Mouse (Mus musculus): Measurements from ENCODE around the gene Rabggtb.

The Rabggtb gene

DNA sequence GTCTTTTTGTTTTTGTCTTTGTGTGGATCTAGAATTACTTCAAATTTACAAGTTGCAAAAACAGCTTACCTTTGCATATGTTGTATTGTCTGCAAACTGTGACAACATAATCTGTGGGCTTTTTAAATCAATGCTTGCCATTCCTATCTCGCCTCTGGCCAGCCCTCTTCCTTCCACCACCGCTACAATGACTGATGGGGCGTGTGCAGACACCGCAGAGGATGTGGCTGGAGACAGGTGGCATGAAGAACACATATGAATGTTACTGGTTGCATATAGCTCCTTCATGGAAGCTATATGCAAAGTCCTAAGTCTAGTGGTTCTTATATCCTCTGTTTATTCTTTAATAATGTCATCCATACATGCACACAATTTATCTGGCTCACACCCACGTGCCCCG lies 15.6 kb downstream of the Rabggtb start:
- no peak for TF ChIP-seq POU5F1 (IDR thresholded peaks at IDR 0.05; ENCODE audit: borderline replicate concordance, low read length)
- Histone ChIP-seq H3K36me3 (ENCODE audit: insufficient read depth, low read length) (0 out of 2 replicates have a peak, but pooled peaks cover 3% of the 10 kb centered on the region), H3K27me3 (ENCODE audit: insufficient read depth, low read length) (no peaks in the 10 kb centered on the region), H3K9me3 (ENCODE audit: low read length) (no peaks in the 10 kb centered on the region), H3K4me3 (replicated peaks; ENCODE audit: low read length) (no peak overlapping the region), H3K4me1 (replicated peaks; ENCODE audit: low read depth, low read length) (peaks cover 24% of the 10 kb centered on the region)

DNA sequence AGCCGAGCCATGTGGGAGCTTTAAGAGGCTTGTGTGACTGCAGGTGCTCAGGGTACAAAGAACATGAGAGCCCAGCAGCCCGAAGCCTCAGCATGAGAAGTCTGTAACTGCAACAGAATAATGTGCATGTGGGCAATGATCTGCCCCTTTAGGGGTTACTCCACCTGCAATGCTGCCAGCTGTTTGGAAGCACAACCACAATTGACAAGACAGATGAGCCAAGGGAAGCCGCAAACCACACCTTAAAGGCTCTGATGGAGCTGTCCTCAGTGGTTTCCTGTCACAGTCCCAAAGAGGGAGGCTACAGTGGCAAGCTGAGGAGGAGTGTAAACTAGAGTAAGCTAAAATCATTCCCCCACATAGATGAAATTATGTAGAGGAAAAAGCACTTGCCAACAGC lies 17.4 kb downstream of the Rabggtb start:
- TF ChIP-seq CTCF (conservative IDR thresholded peaks at IDR 0.05; ENCODE audit: low read length) = no peak
- TF ChIP-seq NANOG (IDR thresholded peaks at IDR 0.05; ENCODE audit: borderline replicate concordance, low read length) = no peak
- H3K9me3 ChIP-seq (ENCODE audit: low read length) = no peaks in the 10 kb centered on the region
- no peak overlapping the region for H3K4me3 ChIP-seq (replicated peaks; ENCODE audit: low read length)
- no peaks in the 10 kb centered on the region for H3K36me3 ChIP-seq (ENCODE audit: insufficient read depth, low read length)
- peaks cover 10% of the 10 kb centered on the region for H3K4me1 ChIP-seq (replicated peaks; ENCODE audit: low read depth, low read length)
- no peaks in the 10 kb centered on the region for H3K27me3 ChIP-seq (ENCODE audit: insufficient read depth, low read length)

DNA sequence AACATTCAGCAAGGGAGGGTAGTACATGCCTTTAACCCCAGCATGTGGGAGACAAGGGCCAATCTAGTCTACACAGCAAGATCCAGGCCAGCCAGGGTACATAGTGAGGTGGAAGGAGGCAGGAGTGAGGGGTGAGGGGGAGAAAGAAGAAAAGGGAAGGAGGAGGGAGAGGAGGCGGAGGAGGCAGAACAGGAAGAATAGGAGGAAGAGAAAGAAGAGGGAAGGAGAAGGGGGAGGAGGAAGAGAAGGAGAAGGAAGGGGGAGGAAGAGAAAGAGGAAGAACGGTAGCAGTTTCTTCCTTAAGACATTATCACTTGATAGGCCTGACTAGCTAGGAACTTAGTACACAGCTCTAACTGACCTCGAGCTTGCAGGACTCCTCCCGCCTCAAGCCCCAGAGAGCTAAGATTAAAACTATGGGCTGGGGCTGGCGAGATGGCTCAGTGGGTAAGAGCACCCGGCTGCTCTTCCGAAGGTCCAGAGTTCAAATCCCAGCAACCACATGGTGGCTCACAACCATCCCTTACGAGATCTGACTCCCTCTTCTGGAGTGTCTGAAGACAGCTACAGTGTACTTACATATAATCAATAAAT lies 23.5 kb downstream of the Rabggtb start:
- Histone ChIP-seq H3K36me3 (ENCODE audit: insufficient read depth, low read length) (no peaks in the 10 kb centered on the region), H3K4me3 (replicated peaks; ENCODE audit: low read length) (no peak overlapping the region), H3K4me1 (replicated peaks; ENCODE audit: low read depth, low read length) (no peaks in the 10 kb centered on the region), H3K9me3 (ENCODE audit: low read length) (no peaks in the 10 kb centered on the region), H3K27me3 (ENCODE audit: insufficient read depth, low read length) (no peaks in the 10 kb centered on the region)
- TF ChIP-seq POU5F1 (IDR thresholded peaks at IDR 0.05; ENCODE audit: borderline replicate concordance, low read length) = no peak
- TF ChIP-seq NANOG (IDR thresholded peaks at IDR 0.05; ENCODE audit: borderline replicate concordance, low read length) = no peak
- TF ChIP-seq CTCF (conservative IDR thresholded peaks at IDR 0.05; ENCODE audit: low read length) = no peak

DNA sequence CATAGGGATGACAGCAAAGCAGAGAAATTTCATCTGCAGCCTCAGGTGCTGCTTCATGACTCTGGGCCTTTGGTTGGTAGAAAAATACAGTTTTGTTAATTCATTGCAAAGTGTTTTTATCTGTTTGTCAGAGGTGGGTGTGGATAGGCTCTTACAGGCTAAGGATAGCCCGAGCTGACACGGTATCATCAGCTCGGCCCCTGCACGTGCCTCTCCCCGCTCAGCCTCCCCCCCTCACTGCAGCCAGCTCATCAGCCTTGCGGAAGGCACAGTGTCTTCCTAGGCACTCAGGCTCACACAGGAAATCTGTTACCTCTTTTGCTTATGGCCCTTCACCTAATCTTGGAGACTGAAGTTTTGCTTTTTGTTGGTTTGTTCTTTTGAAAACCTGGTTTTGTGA lies 24.7 kb downstream of the Rabggtb start:
- H3K9me3 ChIP-seq (ENCODE audit: low read length) = no peaks in the 10 kb centered on the region
- no peaks in the 10 kb centered on the region for H3K27me3 ChIP-seq (ENCODE audit: insufficient read depth, low read length)
- H3K36me3 ChIP-seq (ENCODE audit: insufficient read depth, low read length) = no peaks in the 10 kb centered on the region
- H3K4me1 ChIP-seq (replicated peaks; ENCODE audit: low read depth, low read length) = no peaks in the 10 kb centered on the region
- TF ChIP-seq NANOG (IDR thresholded peaks at IDR 0.05; ENCODE audit: borderline replicate concordance, low read length) (no peak), CTCF (conservative IDR thresholded peaks at IDR 0.05; ENCODE audit: low read length) (no peak), POU5F1 (IDR thresholded peaks at IDR 0.05; ENCODE audit: borderline replicate concordance, low read length) (no peak)
- H3K4me3 ChIP-seq (replicated peaks; ENCODE audit: low read length) = no peak overlapping the region

DNA sequence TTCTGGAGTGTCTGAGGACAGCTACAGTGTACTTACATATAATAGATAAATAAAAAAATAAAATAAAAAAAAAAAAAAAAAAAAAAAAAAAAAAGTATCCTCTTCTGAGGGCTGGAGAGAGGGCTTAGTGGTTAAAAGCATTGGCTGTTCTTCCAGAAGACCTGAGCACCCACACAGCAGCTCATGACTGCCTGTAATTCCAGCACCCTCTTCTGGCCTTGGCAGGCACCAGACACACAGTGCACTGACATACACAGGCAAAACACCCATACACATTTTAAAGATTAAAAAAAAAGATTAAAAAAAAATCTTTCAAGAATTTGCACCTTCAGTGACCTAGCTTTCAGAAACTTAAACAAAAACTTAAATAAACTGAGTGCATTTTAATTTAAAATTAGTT lies 26.5 kb downstream of the Rabggtb start:
- H3K4me1 ChIP-seq (replicated peaks; ENCODE audit: low read depth, low read length) = no peaks in the 10 kb centered on the region
- H3K9me3 ChIP-seq (ENCODE audit: low read length) = no peaks in the 10 kb centered on the region
- H3K27me3 ChIP-seq (ENCODE audit: insufficient read depth, low read length) = no peaks in the 10 kb centered on the region
- H3K36me3 ChIP-seq (ENCODE audit: insufficient read depth, low read length) = no peaks in the 10 kb centered on the region
- H3K4me3 ChIP-seq (replicated peaks; ENCODE audit: low read length) = no peak overlapping the region
- no peak for TF ChIP-seq NANOG (IDR thresholded peaks at IDR 0.05; ENCODE audit: borderline replicate concordance, low read length)
- TF ChIP-seq CTCF (conservative IDR thresholded peaks at IDR 0.05; ENCODE audit: low read length) = no peak
- no peak for TF ChIP-seq POU5F1 (IDR thresholded peaks at IDR 0.05; ENCODE audit: borderline replicate concordance, low read length)

DNA sequence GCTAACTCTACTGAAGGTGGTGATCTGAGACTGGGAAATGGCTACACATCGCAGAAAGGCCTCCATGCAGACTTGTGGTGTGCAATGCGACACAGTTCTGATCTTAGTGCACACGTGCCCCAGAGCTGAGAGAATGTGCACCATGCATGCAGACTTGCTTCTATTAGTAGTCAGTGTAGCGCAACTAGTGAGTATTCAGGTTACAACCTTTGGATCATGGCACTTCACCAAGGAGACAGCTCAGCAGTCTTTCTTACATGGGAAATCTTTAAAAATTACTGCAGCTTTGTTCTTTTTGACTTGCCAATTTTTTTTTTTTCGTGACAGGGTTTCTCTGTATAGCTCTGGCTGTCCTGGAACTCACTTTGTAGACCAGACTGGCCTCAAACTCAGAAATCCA lies 41.4 kb downstream of the Rabggtb start:
- H3K9me3 ChIP-seq (ENCODE audit: low read length) = no peaks in the 10 kb centered on the region
- no peaks in the 10 kb centered on the region for H3K4me1 ChIP-seq (replicated peaks; ENCODE audit: low read depth, low read length)
- TF ChIP-seq POU5F1 (IDR thresholded peaks at IDR 0.05; ENCODE audit: borderline replicate concordance, low read length) (no peak), CTCF (conservative IDR thresholded peaks at IDR 0.05; ENCODE audit: low read length) (no peak)
- H3K4me3 ChIP-seq (replicated peaks; ENCODE audit: low read length) = no peak overlapping the region
- H3K27me3 ChIP-seq (ENCODE audit: insufficient read depth, low read length) = no peaks in the 10 kb centered on the region
- H3K36me3 ChIP-seq (ENCODE audit: insufficient read depth, low read length) = no peaks in the 10 kb centered on the region

DNA sequence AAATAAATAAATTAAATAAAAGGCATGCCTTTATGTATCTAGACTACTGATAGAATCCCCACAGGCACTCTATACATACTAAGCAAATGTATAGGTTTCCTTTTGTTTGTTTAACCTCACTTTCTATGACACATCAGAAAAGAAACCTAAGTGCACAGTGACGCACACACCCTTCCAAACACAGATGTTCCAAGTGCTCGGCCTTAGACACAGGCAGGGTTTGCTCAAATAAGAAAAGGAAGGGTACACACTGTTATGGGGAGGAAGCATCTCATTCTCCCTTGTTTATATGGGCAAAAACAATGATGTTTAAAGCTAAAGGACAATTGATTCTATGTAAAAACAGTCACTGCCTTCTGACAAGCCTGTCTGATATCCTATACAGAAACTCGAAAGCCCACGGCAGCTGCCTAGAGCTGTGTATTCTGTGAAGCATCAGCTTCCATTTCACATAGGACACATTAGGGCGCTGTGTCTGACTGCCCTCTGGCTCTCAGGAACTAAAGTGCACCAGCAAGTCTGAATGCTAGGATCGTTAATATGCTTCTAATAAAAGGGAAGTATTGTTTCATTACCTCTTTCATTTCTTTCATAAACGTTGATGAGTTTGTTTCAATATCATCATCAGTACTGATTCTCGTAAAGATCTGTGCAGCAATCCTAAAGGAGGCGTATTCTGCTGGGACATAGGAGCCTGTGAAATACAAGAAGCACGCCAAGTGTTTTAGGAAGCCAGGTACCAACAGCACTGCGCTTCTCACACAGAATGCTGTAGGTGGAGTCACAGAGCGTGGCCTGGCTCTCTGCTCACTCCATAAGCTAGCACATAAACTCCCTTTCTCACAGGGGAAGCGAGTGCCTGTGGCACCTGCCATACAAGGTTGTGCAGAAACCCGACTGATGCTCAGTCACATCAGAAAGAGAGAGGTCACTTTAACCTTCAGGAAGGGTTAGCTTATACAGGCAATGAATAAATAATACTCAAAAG lies 45.4 kb downstream of the Rabggtb start:
- H3K36me3 ChIP-seq (ENCODE audit: insufficient read depth, low read length) = no peaks in the 10 kb centered on the region
- no peaks in the 10 kb centered on the region for H3K9me3 ChIP-seq (ENCODE audit: low read length)
- no peak overlapping the region for H3K4me3 ChIP-seq (replicated peaks; ENCODE audit: low read length)
- no peaks in the 10 kb centered on the region for H3K4me1 ChIP-seq (replicated peaks; ENCODE audit: low read depth, low read length)
- no peaks in the 10 kb centered on the region for H3K27me3 ChIP-seq (ENCODE audit: insufficient read depth, low read length)
- no peak for TF ChIP-seq NANOG (IDR thresholded peaks at IDR 0.05; ENCODE audit: borderline replicate concordance, low read length)
- no peak for TF ChIP-seq POU5F1 (IDR thresholded peaks at IDR 0.05; ENCODE audit: borderline replicate concordance, low read length)
- no peak for TF ChIP-seq CTCF (conservative IDR thresholded peaks at IDR 0.05; ENCODE audit: low read length)

DNA sequence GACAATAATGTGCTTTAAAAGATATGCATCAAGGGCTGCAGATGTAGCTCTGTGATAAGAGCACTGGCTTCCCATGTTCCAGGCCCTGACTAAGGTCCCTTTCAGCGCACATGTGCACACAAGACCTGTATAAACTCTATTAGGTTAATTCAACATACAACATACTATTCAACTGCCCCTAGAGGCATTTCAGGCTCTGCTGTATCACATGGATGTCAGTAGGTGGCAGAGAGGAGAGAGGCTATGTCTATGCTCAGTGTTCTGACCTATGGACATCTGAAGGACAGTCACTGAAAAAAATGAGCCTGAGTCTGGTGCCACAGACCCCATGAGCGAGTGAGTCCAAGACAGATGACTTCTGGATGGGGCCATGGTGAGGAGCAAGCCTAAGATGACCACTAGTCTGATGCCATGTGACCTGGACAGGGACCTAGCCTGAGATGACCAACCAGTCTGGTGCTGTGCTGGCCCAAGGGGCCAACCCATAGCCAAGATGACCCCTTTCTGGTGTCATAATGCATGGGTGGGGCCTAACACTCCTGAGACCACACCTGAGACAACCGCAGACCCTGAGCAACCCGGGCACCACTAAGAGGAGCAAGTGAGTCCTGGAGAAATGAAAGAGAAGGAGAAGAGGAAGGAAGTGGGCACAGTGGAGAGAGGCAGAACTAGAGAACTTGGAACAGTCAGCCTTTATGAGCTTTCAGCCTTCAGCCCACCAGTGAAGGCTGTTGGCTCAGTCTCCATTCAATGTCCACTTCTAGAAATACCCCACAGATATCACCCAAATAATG lies 48.0 kb downstream of the Rabggtb start:
- no peak for TF ChIP-seq CTCF (conservative IDR thresholded peaks at IDR 0.05; ENCODE audit: low read length)
- no peak for TF ChIP-seq POU5F1 (IDR thresholded peaks at IDR 0.05; ENCODE audit: borderline replicate concordance, low read length)
- TF ChIP-seq NANOG (IDR thresholded peaks at IDR 0.05; ENCODE audit: borderline replicate concordance, low read length) = no peak

More for the DNA sequence above, 48.0 kb downstream of the Rabggtb start:
- H3K4me3 ChIP-seq (replicated peaks; ENCODE audit: low read length) = no peak overlapping the region
- no peaks in the 10 kb centered on the region for H3K9me3 ChIP-seq (ENCODE audit: low read length)
- no peaks in the 10 kb centered on the region for H3K4me1 ChIP-seq (replicated peaks; ENCODE audit: low read depth, low read length)
- no peaks in the 10 kb centered on the region for H3K36me3 ChIP-seq (ENCODE audit: insufficient read depth, low read length)
- H3K27me3 ChIP-seq (ENCODE audit: insufficient read depth, low read length) = no peaks in the 10 kb centered on the region
